Mouse (Mus musculus): ENCODE results near the gene Phb2.

Phb2 gene

GRCm38 (mm10) chr6:124690517-124690916, 21.6 kb upstream of the Phb2 start:
- DNase-seq (ENCODE audit: low spot score in 2 of 2): no peak

- no peak for DNase-seq (ENCODE audit: low spot score in 2 of 2)
These were observed 18.7 kb upstream of the Phb2 start for GRCm38 (mm10) chr6:124693243-124693981.

- DNase-seq (ENCODE audit: low spot score in 2 of 2): peak; percentile 41 to 45
These were observed 17.8 kb upstream of the Phb2 start for GRCm38 (mm10) chr6:124694166-124694955.

- no peak for DNase-seq (ENCODE audit: low spot score in 2 of 2)
These were observed 15.5 kb upstream of the Phb2 start for GRCm38 (mm10) chr6:124696441-124697150.

GRCm38 (mm10) chr6:124698751-124699150, 13.4 kb upstream of the Phb2 start:
- no peak for DNase-seq (ENCODE audit: low spot score in 2 of 2)

- no peak for DNase-seq (ENCODE audit: low spot score in 2 of 2)
These were observed 12.8 kb upstream of the Phb2 start for GRCm38 (mm10) chr6:124699366-124699765.

- no peak for DNase-seq (ENCODE audit: low spot score in 2 of 2)
These were observed 12.1 kb upstream of the Phb2 start for GRCm38 (mm10) chr6:124699962-124700610.

- peak in 1 of 2 experiments; percentile 27 for DNase-seq (ENCODE audit: low spot score in 2 of 2)
These were observed 10.8 kb upstream of the Phb2 start for GRCm38 (mm10) chr6:124701338-124701737.

- no peak for DNase-seq (ENCODE audit: low spot score in 2 of 2)
These were observed 9.9 kb upstream of the Phb2 start for GRCm38 (mm10) chr6:124702102-124702783.

- DNase-seq (ENCODE audit: low spot score in 2 of 2): peak; percentile 62 to 79
These were observed 9.4 kb upstream of the Phb2 start for GRCm38 (mm10) chr6:124702784-124703103.

GRCm38 (mm10) chr6:124703789-124704188, 8.3 kb upstream of the Phb2 start:
- no peak for DNase-seq (ENCODE audit: low spot score in 2 of 2)

GRCm38 (mm10) chr6:124704417-124704816, 7.7 kb upstream of the Phb2 start:
- DNase-seq (ENCODE audit: low spot score in 2 of 2): no peak

GRCm38 (mm10) chr6:124706061-124706627, 6.0 kb upstream of the Phb2 start:
- DNase-seq (ENCODE audit: low spot score in 2 of 2): no peak

- no peak for DNase-seq (ENCODE audit: low spot score in 2 of 2)
These were observed 3.7 kb upstream of the Phb2 start for GRCm38 (mm10) chr6:124708289-124708889.

- no peak for DNase-seq (ENCODE audit: low spot score in 2 of 2)
These were observed 782 bp downstream of the Phb2 start for GRCm38 (mm10) chr6:124712918-124713317.

- peak; percentile 53 to 66 for DNase-seq (ENCODE audit: low spot score in 2 of 2)
These were observed 4.8 kb downstream of the Phb2 start for GRCm38 (mm10) chr6:124716864-124717490.

GRCm38 (mm10) chr6:124717968-124718367, 5.8 kb downstream of the Phb2 start:
- DNase-seq (ENCODE audit: low spot score in 2 of 2): no peak

GRCm38 (mm10) chr6:124718703-124719102, 6.6 kb downstream of the Phb2 start:
- DNase-seq (ENCODE audit: low spot score in 2 of 2): no peak

- no peak for DNase-seq (ENCODE audit: low spot score in 2 of 2)
These were observed 7.3 kb downstream of the Phb2 start for GRCm38 (mm10) chr6:124719354-124719978.

- DNase-seq (ENCODE audit: low spot score in 2 of 2): peak in 1 of 2 experiments; percentile 58
These were observed 8.8 kb downstream of the Phb2 start for GRCm38 (mm10) chr6:124720904-124721303.

Measured in natural killer cell, adult 2 months (primary cell).